Mouse (Mus musculus): Measurements from ENCODE around the gene Smyd1.
"Not testable (repeated sequence)": the region's sequence is repeated elsewhere in the genome, so short reads cannot be mapped to it uniquely, and the experiment has no call there.

Gene Smyd1

DNA sequence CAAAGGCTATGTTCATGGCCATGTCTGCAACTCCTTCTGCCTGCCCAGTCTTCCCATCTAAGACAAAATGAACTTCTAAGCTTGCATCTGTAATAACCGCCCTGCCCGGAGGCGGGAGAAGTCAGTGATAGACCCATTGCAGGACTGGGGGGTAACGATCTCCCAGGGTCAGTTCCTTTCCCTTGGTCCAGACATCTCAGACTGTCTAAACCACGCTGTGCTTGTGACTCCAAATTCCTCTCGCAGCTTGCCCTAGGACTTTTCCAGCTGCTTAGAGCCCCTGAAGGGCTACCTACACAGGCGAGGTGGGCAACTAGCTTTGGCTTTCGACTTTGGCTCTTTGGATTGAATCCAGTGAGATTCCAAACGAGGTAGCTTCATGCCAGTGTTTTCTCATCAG lies 2.8 kb upstream of the Smyd1 start:
- in situ Hi-C loops (cut with MseI, MboI), result no loop called here

GRCm38 (mm10) chr6:71322491-71322921 lies 473 bp upstream of the Smyd1 start, which contains the start of gene Cd8b1:
TSS of gene Cd8b1 (plus strand) at chr6:71322788.
- in situ Hi-C loops (cut with MseI, MboI), result no loop called here

DNA sequence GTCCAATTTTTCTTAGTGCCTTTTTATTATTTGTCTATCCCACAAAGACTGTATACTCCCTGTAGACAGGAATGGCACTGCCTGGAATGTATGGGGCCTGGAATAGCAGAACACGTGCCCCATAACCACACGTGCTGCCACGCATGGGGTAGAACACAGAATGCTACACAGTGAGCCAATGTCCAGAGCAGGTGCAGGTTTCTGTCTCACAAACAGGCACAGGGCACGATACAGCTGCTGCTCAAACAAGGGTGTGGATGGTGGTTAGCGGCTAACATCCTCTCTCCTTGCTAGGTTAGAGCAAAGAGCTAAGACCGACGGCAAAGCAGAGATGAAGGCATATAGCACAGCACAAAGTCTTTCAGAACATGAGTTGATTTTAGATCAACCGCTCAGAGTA lies 14.5 kb downstream of the Smyd1 start:
- in situ Hi-C loops (cut with MseI, MboI), result no loop called here

DNA sequence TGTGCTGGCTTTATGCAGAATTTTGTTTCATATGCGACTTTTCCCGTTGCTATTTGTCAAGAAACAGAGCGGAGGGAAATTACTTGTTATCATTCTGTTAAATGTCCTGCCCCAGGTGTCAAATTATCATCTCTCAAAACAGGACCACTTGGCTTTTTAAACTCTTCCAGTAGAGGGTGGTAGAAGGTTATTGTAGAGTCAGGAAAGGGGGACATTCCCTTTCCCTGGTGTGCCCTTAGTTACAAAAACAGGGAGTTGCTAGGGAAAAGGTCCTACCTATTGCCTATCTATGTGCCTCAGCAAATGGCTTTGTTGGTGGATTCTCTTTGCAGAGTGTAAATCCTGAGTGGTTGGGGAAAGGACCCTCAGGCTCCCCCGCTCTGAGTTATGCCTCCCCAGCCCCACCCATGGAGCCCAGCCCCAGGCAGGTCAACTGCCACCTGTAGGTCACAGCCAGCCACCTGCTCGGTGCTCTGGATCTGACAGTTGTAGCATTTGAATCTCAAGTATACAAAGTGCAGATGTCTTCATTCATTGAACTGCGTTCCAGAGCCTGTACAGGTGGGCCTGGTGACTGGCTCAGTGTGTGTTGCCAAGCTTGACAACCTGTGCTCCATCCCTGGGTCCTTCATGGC lies 19.8 kb downstream of the Smyd1 start:
- in situ Hi-C loops (cut with MseI, MboI), result no loop called here

- in situ Hi-C loops (cut with MseI, MboI), result no loop called here
Measured at GRCm38 (mm10) chr6:71298751-71299150, 23.3 kb downstream of the Smyd1 start.

- in situ Hi-C loops (cut with MseI, MboI), result no loop called here
Measured at GRCm38 (mm10) chr6:71298051-71298450, 24.0 kb downstream of the Smyd1 start.

GRCm38 (mm10) chr6:71295303-71295702 lies 26.7 kb downstream of the Smyd1 start:
- in situ Hi-C loops (cut with MseI, MboI), result no loop called here

- in situ Hi-C loops (cut with MseI, MboI), result no loop called here
Measured at GRCm38 (mm10) chr6:71293509-71293908, 28.5 kb downstream of the Smyd1 start.

DNA sequence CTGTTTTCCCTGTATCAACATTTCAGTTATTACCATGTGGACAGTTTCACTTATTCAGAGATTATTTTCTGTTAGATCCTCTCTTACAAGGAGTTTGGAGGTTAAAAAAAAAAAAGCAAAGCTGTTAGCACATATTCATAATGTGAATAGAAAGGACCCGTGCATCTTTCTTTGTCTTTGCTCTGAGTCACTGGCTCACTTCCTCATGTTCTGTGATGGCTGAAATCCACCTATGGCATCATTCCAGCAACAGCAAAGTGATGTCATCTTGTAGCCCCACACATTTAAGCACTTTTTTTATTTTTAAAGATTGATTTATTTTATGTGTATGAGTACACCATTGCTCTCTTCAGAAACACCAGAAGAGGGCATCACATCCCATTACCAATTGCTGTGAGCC lies 42.6 kb downstream of the Smyd1 start:
- in situ Hi-C loops (cut with MseI, MboI), result no loop called here

DNA sequence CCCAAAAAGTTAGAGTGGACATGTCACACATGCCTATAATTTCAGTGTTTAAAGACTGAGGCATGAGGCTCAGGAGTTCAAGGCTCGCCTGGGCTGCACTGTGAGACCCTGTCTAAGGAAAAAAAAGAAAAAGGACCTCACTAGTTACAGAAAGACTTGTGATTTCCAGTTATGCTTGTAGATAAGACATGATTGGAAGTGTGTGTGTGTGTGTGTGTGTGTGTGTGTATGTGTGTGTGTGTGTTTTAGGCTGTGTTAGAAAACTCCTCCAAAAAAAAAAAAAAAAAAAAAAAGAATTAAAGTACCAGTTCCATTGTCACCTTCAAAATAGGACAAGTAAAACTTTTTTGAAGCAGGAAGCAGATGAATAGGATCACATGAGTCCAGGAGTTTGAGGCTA lies 47.4 kb downstream of the Smyd1 start:
- in situ Hi-C loops (cut with MseI, MboI), result no loop called here

DNA sequence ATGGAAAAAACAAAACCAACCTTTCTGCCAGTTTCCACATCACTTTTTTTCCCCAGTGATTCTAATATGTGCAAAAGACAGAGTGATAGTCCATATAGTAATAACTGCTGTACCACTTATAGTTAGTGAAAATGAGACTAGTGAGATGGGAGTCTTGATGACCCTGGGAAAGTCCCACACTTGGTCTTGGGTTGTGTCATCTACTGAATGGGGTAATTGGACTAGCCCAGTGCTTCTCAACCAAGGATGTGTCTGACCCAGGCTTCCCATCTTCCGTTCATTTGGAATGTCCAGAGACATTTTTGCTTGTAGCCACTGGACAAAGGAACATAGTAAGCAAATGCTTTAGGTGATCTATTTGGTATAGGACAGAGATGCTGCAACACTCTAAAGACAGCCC lies 48.3 kb downstream of the Smyd1 start:
- in situ Hi-C loops (cut with MseI, MboI), result no loop called here

DNA sequence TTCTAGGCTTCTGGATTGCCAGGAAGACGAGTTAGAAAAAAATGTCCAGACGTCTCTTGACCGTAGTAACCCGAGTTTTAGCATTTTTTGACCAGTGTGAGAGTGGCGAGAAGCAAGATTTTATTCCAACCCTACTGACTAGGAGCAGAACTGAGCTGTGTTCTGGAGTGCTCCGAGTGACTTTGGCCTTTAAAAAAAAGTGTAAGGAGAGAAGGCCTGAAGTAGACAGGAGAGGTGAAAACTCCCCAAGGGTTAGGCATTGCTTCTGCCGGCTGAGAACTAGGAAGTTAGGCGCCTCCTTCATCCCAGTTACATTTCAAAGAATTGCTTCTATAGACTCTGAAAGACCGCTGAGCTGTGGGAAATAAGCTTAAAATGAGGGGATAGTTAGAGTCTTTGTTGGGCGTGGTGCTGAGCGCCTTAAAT lies 49.7 kb downstream of the Smyd1 start:
- in situ Hi-C loops (cut with MseI, MboI), result no loop called here

DNA sequence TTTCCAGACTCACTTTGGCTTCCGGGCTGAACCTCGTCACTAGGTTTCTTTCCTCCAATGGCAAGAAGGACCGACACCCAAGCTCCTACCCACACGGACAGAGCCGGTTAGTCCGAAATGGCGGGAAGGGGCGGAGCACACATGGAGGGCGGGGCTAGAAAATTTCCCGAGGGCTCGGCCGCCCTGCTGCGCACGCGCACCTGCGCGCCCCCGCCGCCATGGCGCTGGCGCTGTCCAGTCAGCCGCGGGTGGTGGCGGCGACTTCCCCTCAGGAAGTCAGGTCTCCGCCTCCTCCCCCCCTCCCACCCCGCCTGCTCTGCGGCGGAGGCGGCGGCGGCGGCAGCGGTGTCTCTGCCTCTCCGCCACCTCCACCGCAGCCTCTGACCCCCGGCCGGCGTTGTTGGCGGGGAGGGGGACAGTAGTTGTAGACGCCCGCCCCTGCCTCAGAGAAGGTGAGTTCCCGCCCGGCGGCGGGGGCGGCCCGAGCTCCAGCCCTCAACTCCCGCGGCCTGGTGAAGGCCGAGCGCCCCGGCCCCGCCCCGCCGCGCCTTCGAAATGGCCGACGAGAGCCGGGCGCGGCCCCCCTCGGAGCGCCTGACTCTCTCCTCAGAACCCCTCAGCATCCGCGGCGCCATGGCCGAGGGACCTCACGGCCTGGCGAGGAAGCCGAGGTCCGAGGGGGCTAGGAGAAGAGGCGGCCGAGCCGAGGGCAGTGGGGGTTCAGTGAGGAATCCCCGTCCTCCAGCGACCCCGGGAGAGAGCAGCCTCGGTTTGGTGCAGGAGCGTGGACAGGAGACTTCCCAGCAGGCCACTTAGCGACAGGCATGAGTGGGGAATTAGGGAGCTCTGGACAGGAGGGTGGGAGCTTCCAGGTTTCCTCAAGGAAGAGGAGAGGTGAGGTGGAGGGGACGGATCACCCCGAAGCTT lies 50.4 kb downstream of the Smyd1 start, which contains the start of gene Krcc1:
Gene Krcc1, plus strand, starts transcription at position 289 of the 927 bp plus-strand sequence.
- in situ Hi-C loops (cut with MseI, MboI), result no loop called here

GRCm38 (mm10) chr6:71271057-71271388 lies 51.0 kb downstream of the Smyd1 start:
- in situ Hi-C loops (cut with MseI, MboI), result no loop called here

DNA sequence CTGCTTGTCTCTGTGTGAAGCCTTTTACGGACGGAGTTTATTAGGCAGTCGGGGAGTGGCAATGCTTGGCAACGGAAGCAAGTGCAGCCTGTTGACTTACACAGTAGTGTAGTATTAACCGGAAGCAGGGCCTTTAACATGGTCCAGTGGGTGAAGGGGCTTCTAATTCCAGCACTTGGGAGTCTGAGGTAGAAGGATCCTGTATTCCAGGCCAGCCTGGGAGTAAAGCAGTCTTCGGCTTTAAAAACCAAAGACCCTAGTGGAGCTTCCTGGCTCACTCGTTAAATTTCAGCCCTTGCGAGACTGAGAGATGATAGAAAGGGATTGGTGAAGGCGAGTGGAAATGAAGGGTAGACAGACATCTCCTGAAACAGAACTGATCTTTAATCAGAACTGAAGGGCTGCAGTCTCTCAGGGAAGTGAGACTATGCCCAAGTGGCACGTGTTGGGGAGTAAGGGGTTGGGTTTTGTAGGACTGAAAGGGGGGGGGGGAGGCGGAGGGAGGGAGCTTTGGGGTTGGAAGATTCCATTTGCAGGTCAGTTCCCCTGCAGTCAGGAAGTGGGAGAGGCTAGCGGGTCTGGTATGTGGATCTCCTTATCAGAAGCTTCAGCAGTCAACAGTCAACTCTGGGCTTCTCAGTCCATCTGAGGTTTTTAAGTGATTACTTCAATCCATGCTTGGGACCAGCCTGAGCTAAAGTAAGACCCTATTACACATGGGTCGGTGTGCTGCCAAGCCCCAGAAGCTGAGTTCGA lies 51.6 kb downstream of the Smyd1 start:
- in situ Hi-C loops (cut with MseI, MboI), result no loop called here

DNA sequence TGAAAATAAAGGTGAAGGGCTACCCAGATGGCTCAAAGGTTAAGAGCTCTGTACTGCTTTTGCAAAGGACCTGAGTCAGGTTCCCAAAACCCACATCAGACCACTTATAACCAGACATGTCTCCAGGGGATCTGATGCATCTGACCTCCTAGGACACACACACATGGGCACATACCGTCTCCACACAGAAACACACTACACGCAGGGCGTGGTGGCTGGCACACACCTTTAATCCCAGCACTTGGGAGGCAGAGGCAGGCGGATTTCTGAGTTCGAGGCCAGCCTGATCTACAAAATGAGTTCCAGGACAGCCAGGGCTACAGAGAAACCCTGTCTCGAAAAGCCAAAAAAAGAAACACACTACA lies 52.4 kb downstream of the Smyd1 start:
- in situ Hi-C loops (cut with MseI, MboI), result not testable (repeated sequence)

- in situ Hi-C loops (cut with MseI, MboI), result no loop called here
Measured at GRCm38 (mm10) chr6:71268929-71269685, 52.9 kb downstream of the Smyd1 start.

- in situ Hi-C loops (cut with MseI, MboI), result not testable (repeated sequence)
Measured at GRCm38 (mm10) chr6:71267603-71268002, 54.4 kb downstream of the Smyd1 start.

- in situ Hi-C loops (cut with MseI, MboI), result no loop called here
Measured at GRCm38 (mm10) chr6:71262142-71262833, 59.7 kb downstream of the Smyd1 start.

DNA sequence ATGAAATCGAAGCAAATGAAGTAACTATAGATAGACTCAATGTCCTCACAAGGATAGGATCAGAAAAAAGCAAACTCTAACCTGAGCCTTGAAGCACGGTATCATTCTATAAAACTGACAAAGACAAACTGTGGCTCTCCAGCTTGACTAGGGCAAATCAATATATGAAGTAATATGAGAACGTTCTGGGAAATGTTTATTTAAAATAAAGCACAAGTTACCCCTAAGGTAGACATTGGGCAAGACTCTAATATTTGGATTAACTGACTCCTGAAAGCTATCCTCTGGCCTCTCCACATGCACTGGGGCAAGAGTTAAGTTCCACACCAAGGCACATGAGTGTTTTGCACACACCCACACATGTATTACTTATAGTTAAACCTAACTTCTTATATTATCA lies 61.0 kb downstream of the Smyd1 start:
- in situ Hi-C loops (cut with MseI, MboI), result no loop called here

DNA sequence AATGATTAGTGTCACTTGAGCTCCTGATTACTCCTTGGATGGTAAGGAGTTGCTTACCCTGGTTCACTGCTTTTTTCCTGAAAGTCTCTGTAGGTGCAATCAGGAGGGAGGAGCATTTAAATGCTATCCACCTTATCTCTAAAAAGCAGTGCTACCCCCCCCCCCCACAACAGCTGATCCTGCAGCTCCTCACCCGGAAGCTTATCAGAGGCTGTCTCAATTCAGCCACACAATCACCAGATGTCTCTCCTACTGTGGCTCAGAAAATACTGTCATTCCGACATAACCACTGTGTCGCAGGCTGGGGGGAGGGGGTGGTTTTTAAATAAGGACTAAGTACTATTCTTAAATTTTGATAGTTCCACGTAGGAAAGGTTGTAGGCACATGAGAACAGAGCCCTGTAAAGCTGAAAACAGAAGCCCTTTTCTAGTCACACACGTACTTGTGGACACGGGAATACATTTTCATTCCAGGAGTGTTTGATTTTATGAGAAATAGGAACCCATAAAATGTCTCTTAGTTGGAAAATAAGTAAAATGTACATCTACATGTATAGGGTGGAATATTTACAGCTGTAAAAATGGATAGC lies 61.9 kb downstream of the Smyd1 start:
- in situ Hi-C loops (cut with MseI, MboI), result no loop called here
